Comparison of ENCODE assay signal across 10 mouse cellular contexts in genomic region chr1:90969347-90969784, GRCm38 (mm10). TPM values are rescaled to one million over a fixed set of nuclear protein-coding genes. Genes with fewer than 3 reads are reported as not detected.
A peak's percentile ranks its signal among the peaks of the same experiment; 100 is the strongest.
DNase-seq lines count a peak whose midpoint lies in the region; ATAC-seq lines count a peak whose summit lies in the region.
"Had no signal": no experiment of that assay in that cellular context is flagged by ENCODE, and none has a peak within 500 bp of the region (broad histone marks: within the 10 kb centered on the region; RNA-seq: fewer than 3 reads in every experiment).

TSS of gene Rab17 (minus strand) at chr1:90969661.

- no peaks in the 10 kb centered on the region for H3K36me3 ChIP-seq in liver, embryonic 13.5 days

- no peaks in the 10 kb centered on the region for H3K9me3 ChIP-seq in liver, embryonic 13.5 days (replicated peaks)

- peak; percentile 51 to 62 for DNase-seq in urinary bladder, adult 18-20 months (ENCODE audit: low spot score in 2 of 2)
- DNase-seq in urinary bladder, postnatal 25 days (ENCODE audit: low spot score): no peak
- peak; percentile 69 to 75 for DNase-seq in kidney, adult 8-10 months
- no peak for DNase-seq in liver, embryonic 13.5 days
- DNase-seq in urinary bladder, postnatal 36 days (ENCODE audit: low spot score in 2 of 2): peak; percentile 60 to 64
- no peak for DNase-seq in layer of hippocampus, postnatal 14 days (ENCODE audit: low spot score in 2 of 2)
- DNase-seq in cerebellum, adult 18-20 months: no peak
- DNase-seq in gastrocnemius, postnatal 25 days: no peak
- DNase-seq: cerebellum, adult 9-11 months had no signal

- peak within 1 kb of the TSS; percentile 38 for H3K4me3 ChIP-seq in liver, embryonic 13.5 days (replicated peaks)

- 23% methylated on average over 9 of the region's 9 CpGs for WGBS in liver, embryonic 13.5 days (ENCODE audit: insufficient replicate concordance)

- no peak within 1 kb of the TSS for H3K27ac ChIP-seq in liver, embryonic 13.5 days

- H3K9ac ChIP-seq in liver, embryonic 13.5 days: no peak within 1 kb of the TSS

- H3K4me2 ChIP-seq in liver, embryonic 13.5 days: peak within 1 kb of the TSS; percentile 38

- H3K27me3 ChIP-seq in liver, embryonic 13.5 days: no peaks in the 10 kb centered on the region

- H3K4me1 ChIP-seq in liver, embryonic 13.5 days (replicated peaks): peaks cover 20% of the 10 kb centered on the region; the same call in 1 of the 2 replicates

- ATAC-seq in liver, embryonic 13.5 days (ENCODE audit: low read depth): peak; percentile 29

RNA-seq across cellular contexts. Expression of gene Rab17, which starts in this region (rescaled TPM):
- polyA plus RNA-seq in liver, embryonic 13.5 days (2015; fragmentation: Nextera tagmentation; extraction: Ambion mirVana): 3.8 TPM in 2 replicates
- not detected for total RNA-seq in layer of hippocampus, postnatal 14 days (2021)
- total RNA-seq in gastrocnemius, postnatal 25 days (2021): not detected
- polyA plus RNA-seq: hindbrain, embryonic 11.5 days had no signal

Comparison
In these comparisons a context has a peak if more than half of its experiments do, and no peak if none do; other contexts are left out.
1. DNase-seq: peak in urinary bladder, adult 18-20 months (2 of 2), kidney, adult 8-10 months (2 of 2) and urinary bladder, postnatal 36 days (2 of 2); none in urinary bladder, postnatal 25 days (single experiment), liver, embryonic 13.5 days (single experiment), layer of hippocampus, postnatal 14 days (0 of 2), cerebellum, adult 18-20 months (0 of 2) and gastrocnemius, postnatal 25 days (single experiment).